Mouse (Mus musculus) midbrain, embryonic 16.5 days (tissue): Measurements from ENCODE around the gene Mfsd11. TPM values are rescaled to one million over a fixed set of nuclear protein-coding genes. Genes with fewer than 3 reads are reported as not detected.
A peak's percentile ranks its signal among the peaks of the same experiment; 100 is the strongest.

Experiments used
- ATAC-seq: fragments of 200-750 bp; cut with Nextera tagmentation; 2 replicates; pipeline ENCODE4 v1.8.0; 2017; ENCODE audit warnings: moderate TSS enrichment
- H3K27ac ChIP-seq: fragments of 300-500 bp; sonication (generic); 2 replicates; pipeline ENCODE4 v1.5.1; 2014; ENCODE audit warnings: mild to moderate bottlenecking, low read length, mixed read lengths
- H3K27me3 ChIP-seq: fragments of 300-500 bp; sonication (generic); 2 replicates; pipeline ENCODE4 v1.6.1; 2014; ENCODE audit warnings: low read depth, low read length, mixed read lengths; ENCODE audit not compliant: control insufficient read depth, insufficient read depth
- H3K36me3 ChIP-seq: fragments of 300-500 bp; sonication (generic); 2 replicates; pipeline ENCODE4 v1.6.1; 2014; ENCODE audit warnings: mild to moderate bottlenecking, low read length, moderate library complexity, mixed read lengths; ENCODE audit not compliant: control insufficient read depth, insufficient read depth
- H3K4me1 ChIP-seq: fragments of 300-500 bp; sonication (generic); 2 replicates; pipeline ENCODE4 v1.6.1; 2014; ENCODE audit warnings: mild to moderate bottlenecking, low read length, mixed read lengths; ENCODE audit not compliant: control insufficient read depth, insufficient read depth
- H3K4me2 ChIP-seq: fragments of 300-500 bp; sonication (generic); 2 replicates; pipeline ENCODE4 v1.6.1; 2014; ENCODE audit warnings: mild to moderate bottlenecking, low read length, mixed read lengths
- H3K4me3 ChIP-seq: fragments of 300-500 bp; sonication (generic); 2 replicates; pipeline ENCODE4 v1.5.1; 2014; ENCODE audit warnings: low read depth, mild to moderate bottlenecking, low read length, moderate library complexity, mixed read lengths
- H3K9ac ChIP-seq: fragments of 300-500 bp; sonication (generic); 2 replicates; pipeline ENCODE4 v1.6.1; 2014; ENCODE audit warnings: low read depth, low read length, mixed read lengths
- H3K9me3 ChIP-seq: fragments of 300-500 bp; sonication (generic); replicated peaks from 2 replicates; pipeline ENCODE4 v1.6.1; 2014; ENCODE audit warnings: mild to moderate bottlenecking, low read length, mixed read lengths; ENCODE audit not compliant: control insufficient read depth, poor library complexity, severe bottlenecking
- WGBS: fragments of 180-500 bp; shearing (Covaris S2); extraction: QIAGEN DNeasy Blood & Tissue Kit; methylation state at CpG from one replicate; pipeline ENCODE4 v1.1.7; 2014; 5-methylcytosine and 5-hydroxymethylcytosine counted together
- polyA plus RNA-seq: library from polyadenylated mRNA; unstranded; fragments of >200 nt; fragmentation: Nextera tagmentation; extraction: Ambion mirVana; gene quantifications from 2 replicates; pipeline ENCODE4 v1.2.1, GENCODE M21; 2015

Mfsd11 gene
- polyA plus RNA-seq, 1 experiment from 2014 or later: 56.2 TPM

DNA sequence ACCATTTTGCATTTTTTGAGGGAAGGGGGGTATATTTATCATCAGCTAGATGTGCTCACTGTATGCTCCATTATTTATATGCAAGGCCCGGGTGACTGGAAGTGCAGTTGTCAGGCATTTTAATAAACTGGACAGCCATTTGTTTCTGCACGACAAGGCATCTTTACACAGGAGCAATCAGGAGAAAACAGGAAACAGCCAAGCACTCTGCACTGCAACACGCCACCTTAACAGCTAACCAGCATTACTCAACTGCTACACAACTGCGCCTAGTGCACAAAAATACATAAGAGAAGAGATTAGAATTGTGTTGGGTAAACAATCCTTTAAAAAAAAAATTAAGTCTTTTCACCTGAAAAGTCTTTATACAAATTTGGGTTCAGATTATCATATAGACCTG lies 2.2 kb upstream of the Mfsd11 start:
- peaks cover 26% of the 10 kb centered on the region for H3K4me1 ChIP-seq
- H3K36me3 ChIP-seq: 0 out of 2 replicates have a peak, but pooled peaks cover 3% of the 10 kb centered on the region
- 59% methylated on average over 4 of the region's 4 CpGs for WGBS
- ATAC-seq: no peak
- no peak overlapping the region for H3K9ac ChIP-seq
- H3K4me3 ChIP-seq: no peak overlapping the region
- H3K27me3 ChIP-seq: no peaks in the 10 kb centered on the region
- no peak overlapping the region for H3K27ac ChIP-seq
- H3K9me3 ChIP-seq: no peaks in the 10 kb centered on the region
- H3K4me2 ChIP-seq: 0 out of 2 replicates have a peak overlapping the region, but pooled peaks have one; percentile 26

DNA sequence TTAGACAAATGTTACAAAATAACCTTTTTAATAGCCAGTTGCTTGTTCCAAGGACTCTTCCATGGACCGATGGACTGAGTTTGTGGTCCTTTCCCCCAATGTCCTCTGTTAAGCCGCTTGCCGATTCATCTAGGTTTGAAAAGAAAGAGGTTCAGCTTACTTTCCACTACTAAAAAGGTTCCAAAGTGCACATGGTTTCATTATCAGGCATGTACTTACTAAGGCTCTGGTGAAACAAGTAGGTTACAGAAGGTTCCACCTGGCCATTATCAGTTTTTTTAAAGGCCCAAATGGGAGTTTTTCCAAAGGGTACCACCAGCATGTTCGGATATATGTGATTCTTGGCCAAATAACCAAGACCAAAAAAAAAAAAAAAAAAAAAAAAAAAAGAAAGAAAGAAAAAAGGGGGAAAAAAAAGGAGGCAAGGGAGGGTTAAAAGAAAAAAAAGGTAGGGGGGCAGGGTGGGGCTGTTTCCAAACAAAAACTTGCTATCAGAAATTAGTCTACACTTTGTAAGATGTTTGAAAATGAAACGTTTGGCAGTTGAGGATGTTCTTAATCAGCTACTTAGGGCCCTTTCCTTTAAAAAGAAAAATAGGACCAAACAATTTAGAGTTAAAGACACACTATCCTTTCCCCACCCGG lies 1.3 kb upstream of the Mfsd11 start:
- H3K9ac ChIP-seq: 0 out of 2 replicates have a peak overlapping the region, but pooled peaks have one; percentile 3
- peak overlapping the region; percentile 74 for H3K4me2 ChIP-seq
- no peak overlapping the region for H3K27ac ChIP-seq
- H3K27me3 ChIP-seq: no peaks in the 10 kb centered on the region
- peak overlapping the region; percentile 93 for H3K4me3 ChIP-seq
- 27% methylated on average over 6 of the region's 6 CpGs for WGBS
- peaks cover 32% of the 10 kb centered on the region for H3K4me1 ChIP-seq
- H3K36me3 ChIP-seq: 0 out of 2 replicates have a peak, but pooled peaks cover 3% of the 10 kb centered on the region
- H3K9me3 ChIP-seq: no peaks in the 10 kb centered on the region
- ATAC-seq: no peak

DNA sequence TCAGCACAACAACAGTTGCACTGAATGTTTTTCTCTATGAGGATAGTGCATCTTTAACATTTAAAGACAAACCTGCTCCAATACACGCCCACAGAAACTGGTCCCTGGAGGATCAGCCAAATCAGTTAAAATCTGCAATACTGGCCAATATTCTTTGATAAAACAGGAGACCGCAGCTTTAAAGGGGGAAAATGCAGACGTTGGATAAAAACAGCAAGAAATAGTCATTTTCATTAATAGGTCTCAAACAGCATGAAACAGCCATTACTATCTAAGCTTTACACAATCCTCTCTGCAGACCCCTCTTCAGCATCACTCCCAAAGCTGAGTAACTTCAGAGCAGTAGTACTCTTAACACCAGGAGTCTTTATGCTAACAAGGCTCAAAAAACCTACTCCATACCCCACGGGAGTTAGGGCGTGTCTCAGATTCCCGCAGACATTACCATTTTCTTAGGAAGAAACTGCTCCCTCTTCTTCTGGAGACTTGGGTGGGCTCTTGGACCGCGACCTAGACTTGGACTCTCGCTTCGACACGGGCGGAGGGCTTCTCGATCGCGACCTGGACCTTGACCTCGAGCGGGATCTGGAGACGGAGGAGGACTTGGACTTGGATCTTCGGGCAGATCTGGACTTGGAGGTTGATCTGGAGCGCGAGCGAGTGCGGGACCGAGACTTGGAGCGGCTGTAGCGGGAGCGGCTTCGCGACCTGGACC lies 507 bp upstream of the Mfsd11 start:
- H3K36me3 ChIP-seq: 0 out of 2 replicates have a peak, but pooled peaks cover 3% of the 10 kb centered on the region
- H3K27ac ChIP-seq: peak overlapping the region; percentile 99
- no peak for ATAC-seq
- H3K9ac ChIP-seq: peak overlapping the region; percentile 97
- WGBS: under 1% methylated on average over 29 of the region's 29 CpGs
- H3K4me2 ChIP-seq: peak overlapping the region; percentile 74
- no peaks in the 10 kb centered on the region for H3K9me3 ChIP-seq
- peak overlapping the region; percentile 93 for H3K4me3 ChIP-seq
- no peaks in the 10 kb centered on the region for H3K27me3 ChIP-seq
- peaks cover 35% of the 10 kb centered on the region for H3K4me1 ChIP-seq

DNA sequence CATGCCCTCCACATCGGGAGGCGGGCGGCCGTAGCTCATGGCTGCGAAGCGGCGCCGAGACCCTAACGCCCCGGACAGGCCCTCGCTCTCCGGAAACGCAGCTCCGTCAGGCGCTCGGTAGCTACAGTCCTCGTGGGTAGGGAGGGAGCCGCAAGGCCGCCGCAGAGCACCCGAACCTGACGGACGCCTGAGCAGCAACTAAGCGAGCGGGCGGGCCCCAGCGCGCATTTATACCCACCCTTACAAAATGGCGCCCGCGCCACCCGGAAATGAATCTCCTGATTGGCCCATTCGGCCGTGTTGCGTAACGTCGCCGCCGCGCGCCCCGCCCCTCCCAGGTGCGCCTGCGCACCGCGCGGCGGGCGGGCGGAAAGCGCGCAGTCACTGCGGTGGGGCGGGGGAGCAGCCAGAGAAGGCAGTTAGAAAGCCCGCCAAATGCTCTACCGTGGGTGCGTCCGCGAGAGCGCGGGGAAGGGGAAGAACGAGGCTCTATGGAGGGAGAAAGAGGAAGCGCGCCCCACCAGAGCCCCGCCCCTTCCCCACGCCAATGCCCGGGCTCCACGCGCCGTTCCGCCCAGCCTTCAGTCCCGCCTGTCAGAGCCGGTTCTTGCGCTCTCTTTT lies 761 bp downstream of the Mfsd11 start, which contains the start of gene Srsf2:
Gene Srsf2, minus strand, starts transcription at position 204 of the 621 bp plus-strand sequence.
- Histone ChIP-seq H3K4me3 (peak within 1 kb of the TSS; percentile 93), H3K9ac (peak within 1 kb of the TSS; percentile 97), H3K36me3 (peaks cover 2% of the 10 kb centered on the region; the same call in 1 of the 2 replicates), H3K27ac (peak within 1 kb of the TSS; percentile 99), H3K4me2 (peak within 1 kb of the TSS; percentile 79), H3K27me3 (no peaks in the 10 kb centered on the region), H3K4me1 (peaks cover 35% of the 10 kb centered on the region), H3K9me3 (no peaks in the 10 kb centered on the region)
- WGBS: under 1% methylated on average over 69 of the region's 74 CpGs
- ATAC-seq: peak; percentile 88

DNA sequence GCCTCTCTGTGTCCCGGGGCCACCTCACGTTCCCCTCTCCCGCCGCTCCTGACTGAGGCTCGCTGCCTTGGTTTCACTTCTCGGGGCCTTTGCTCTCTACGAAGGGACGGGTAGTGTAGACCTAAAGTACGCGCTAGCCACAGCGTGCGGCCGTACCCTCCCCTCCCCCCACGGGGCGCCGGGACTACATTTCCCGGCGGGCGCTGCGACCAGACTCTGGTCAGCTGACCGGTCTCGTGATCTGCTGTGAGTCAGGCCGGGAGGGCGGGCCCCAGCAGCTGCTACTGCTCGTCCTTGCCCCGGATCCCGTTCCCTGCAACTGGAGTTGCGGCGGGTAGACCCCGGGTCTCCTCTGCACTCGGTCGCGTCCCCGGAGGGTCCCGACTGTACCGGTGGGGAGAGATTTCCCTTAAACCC lies 1.3 kb downstream of the Mfsd11 start:
- H3K36me3 ChIP-seq: peaks cover 4% of the 10 kb centered on the region; the same call in 1 of the 2 replicates
- H3K27me3 ChIP-seq: no peaks in the 10 kb centered on the region
- WGBS: under 1% methylated on average over 36 of the region's 36 CpGs
- ATAC-seq: peak; percentile 93
- peak overlapping the region; percentile 97 for H3K9ac ChIP-seq
- H3K4me1 ChIP-seq: peaks cover 35% of the 10 kb centered on the region
- no peaks in the 10 kb centered on the region for H3K9me3 ChIP-seq
- peak overlapping the region; percentile 99 for H3K27ac ChIP-seq
- peak overlapping the region; percentile 79 for H3K4me2 ChIP-seq
- H3K4me3 ChIP-seq: peak overlapping the region; percentile 93

GRCm38 (mm10) chr11:116854279-116854678 lies 2.0 kb downstream of the Mfsd11 start:
- H3K27ac ChIP-seq: peak overlapping the region; percentile 99
- H3K27me3 ChIP-seq: no peaks in the 10 kb centered on the region
- 50% methylated on average over 10 of the region's 10 CpGs for WGBS
- peak overlapping the region; percentile 79 for H3K4me2 ChIP-seq
- H3K9ac ChIP-seq: peak overlapping the region; percentile 97
- peak overlapping the region; percentile 93 for H3K4me3 ChIP-seq
- no peak for ATAC-seq
- peaks cover 8% of the 10 kb centered on the region for H3K36me3 ChIP-seq
- peaks cover 35% of the 10 kb centered on the region for H3K4me1 ChIP-seq
- no peaks in the 10 kb centered on the region for H3K9me3 ChIP-seq

GRCm38 (mm10) chr11:116857183-116857850 lies 5.1 kb downstream of the Mfsd11 start:
- no peak overlapping the region for H3K9ac ChIP-seq
- no peak for ATAC-seq
- no peak overlapping the region for H3K27ac ChIP-seq

DNA sequence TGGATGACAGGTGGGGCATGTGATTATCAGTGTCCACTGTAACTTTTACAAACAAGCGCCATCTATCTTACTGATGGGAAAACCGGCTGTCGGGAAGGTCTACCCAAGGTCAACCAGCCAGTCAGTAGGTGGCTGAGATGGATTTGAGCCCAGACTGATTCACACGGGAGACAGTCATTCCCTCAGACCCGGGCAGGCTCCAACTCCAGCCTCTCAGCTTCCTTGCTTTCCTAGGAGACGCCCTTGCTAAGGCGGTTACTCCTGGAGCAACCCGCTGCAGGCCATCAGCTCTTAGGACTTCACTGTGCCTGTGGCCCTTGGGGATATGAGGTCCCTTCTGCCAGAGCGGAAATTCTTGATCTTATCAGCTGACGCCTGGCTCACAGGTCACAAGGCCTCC lies 12.2 kb downstream of the Mfsd11 start:
- 88% methylated on average over 10 of the region's 10 CpGs for WGBS
- H3K36me3 ChIP-seq: peaks cover 39% of the 10 kb centered on the region

More at GRCm38 (mm10) chr11:116857183-116857850, 5.1 kb downstream of the Mfsd11 start:
- Histone ChIP-seq H3K4me2 (no peak overlapping the region), H3K27me3 (no peaks in the 10 kb centered on the region), H3K4me1 (peaks cover 20% of the 10 kb centered on the region), H3K4me3 (no peak overlapping the region), H3K36me3 (peaks cover 12% of the 10 kb centered on the region), H3K9me3 (no peaks in the 10 kb centered on the region)
- WGBS: 92% methylated on average over 12 of the region's 12 CpGs

More for the DNA sequence above, 12.2 kb downstream of the Mfsd11 start:
- Histone ChIP-seq H3K4me1 (no peaks in the 10 kb centered on the region), H3K9ac (no peak overlapping the region), H3K4me3 (no peak overlapping the region), H3K27ac (no peak overlapping the region), H3K9me3 (no peaks in the 10 kb centered on the region), H3K4me2 (no peak overlapping the region), H3K27me3 (no peaks in the 10 kb centered on the region)
- no peak for ATAC-seq
